Mouse (Mus musculus): ENCODE results near the gene Paqr7. TPM values are rescaled to one million over a fixed set of nuclear protein-coding genes. Genes with fewer than 3 reads are reported as not detected.
"Not testable (repeated sequence)": the region's sequence is repeated elsewhere in the genome, so short reads cannot be mapped to it uniquely, and the experiment has no call there.

Gene Paqr7
- total RNA-seq, 2 experiments from 2014 or later: 50.0 to 51.9 TPM

DNA sequence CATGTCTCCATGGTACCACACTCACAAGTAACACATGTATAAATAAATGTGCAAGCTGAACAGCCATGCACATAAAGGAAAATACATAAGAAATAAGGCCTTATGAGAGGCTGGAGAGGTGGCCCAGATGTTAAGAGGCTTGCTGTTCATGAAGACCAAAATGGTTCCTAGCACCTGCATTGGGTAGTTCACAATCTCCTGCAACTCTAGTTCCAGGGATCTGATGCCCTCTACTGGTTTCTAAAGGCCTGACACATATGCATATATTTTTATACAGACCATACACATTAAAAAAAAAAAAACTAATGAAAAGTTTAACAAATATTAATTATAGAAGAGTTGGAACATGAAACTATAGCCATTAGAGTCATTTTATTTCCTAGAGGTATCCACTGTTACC, 25.0 kb upstream of the Paqr7 start:
- no peak for DNase-seq (ENCODE audit: low spot score in 2 of 2)

DNA sequence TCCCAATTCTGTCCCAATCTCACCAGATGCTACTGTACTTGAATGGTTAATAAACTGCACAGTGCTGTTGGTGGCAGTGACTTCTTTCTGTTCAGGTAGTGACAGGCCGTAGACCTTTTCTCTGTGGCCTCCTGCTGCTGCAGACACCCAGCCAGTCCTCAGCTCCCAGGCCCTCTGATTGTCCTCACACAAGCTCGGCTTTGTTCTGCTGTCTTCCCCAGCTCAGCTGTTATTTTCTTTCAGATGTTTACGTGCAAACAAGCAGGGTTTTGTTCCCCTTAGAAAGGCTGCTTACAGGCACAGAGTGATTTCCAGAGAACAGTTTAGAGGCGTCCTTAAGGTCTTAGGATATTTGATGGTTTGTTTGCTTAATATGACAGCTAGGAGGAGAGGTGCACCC, 22.7 kb upstream of the Paqr7 start:
- no peak for DNase-seq (ENCODE audit: low spot score in 2 of 2)

DNA sequence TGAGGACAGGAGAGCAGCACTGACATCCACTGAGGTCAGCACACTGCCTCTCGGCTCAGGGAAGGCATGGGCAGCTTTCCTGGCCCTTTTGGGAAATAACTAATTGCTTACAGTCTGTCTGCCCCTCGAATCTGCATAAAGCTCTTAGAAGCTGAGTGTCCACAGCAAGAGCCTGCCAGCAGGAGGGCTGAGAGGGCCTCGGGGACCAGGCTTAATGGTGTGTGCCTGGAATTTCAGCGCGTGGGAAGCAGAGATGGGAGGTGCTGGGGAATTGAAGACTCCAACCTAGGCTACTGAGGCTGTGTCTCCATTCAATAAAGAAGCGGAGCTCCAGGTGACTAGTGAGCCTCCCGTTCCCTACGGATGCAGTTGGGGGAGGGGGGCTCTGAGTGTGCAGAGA, 22.3 kb upstream of the Paqr7 start:
- DNase-seq (ENCODE audit: low spot score in 2 of 2): no peak

DNA sequence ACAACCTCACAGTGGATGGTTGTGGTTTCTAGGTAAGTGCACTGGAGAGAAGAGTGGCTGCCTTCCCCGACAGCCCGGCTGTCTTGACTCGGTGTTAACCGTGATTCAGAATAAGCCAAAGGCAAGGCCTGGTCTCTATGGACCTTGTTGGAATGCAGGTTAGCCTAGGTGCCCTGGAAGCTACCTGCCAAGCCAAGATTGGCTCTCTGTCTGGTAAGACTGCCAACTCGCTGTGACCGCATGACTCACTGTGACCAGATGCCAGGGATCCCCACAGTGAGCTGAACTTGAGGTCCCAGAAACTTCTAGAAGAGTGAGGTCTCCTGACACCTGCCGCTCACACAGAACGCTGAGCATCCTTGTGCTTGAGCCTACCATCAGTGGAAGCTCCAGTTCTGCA, 19.6 kb upstream of the Paqr7 start:
- DNase-seq (ENCODE audit: low spot score in 2 of 2): no peak

- DNase-seq (ENCODE audit: low spot score in 2 of 2): peak; percentile 97 to 98
Observed at GRCm38 (mm10) chr4:134478031-134478430, 18.5 kb upstream of the Paqr7 start.

DNA sequence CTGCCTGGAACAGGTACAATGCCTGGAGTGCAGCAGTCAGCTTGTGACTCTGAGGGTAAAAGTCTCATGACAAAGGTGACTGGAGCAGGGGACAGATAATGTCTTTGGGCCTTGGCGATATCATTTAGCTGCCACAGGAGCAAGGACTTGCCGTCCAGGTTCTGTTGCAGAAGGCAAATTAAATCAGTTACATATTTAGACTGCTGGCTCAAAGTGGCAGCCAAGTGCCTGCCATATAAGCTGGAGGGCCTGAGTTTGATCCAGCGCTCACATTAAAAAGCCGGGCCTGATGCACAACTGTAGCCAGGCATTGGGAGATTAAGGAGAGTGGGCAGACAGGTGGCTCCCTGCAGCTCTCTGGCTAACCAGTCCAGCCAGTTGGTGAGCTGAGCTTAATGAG, 16.7 kb upstream of the Paqr7 start:
- DNase-seq (ENCODE audit: low spot score in 2 of 2): no peak

DNA sequence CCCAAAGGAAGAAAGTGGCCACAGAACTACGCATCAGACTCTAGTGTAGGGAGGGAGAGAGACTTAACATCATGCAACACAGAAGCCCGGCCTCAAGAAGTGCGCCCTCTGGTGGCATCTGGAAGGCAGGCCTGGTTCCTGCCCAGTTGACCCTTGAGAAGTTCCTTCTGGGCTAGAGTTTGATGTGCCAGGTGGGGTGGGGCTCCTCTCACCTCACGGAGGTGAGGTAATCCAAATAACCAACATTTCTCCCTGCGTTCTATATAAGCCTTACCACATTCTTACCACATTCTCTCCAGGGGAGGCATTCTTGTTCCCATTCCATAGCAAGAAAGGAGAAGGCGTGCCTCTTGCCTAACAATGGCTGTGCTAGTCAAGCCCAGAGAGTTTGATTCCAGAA, 15.6 kb upstream of the Paqr7 start:
- DNase-seq (ENCODE audit: low spot score in 2 of 2): peak; percentile 80 to 82

GRCm38 (mm10) chr4:134481270-134481669, 15.2 kb upstream of the Paqr7 start:
- DNase-seq (ENCODE audit: low spot score in 2 of 2): no peak

GRCm38 (mm10) chr4:134482442-134482841, 14.1 kb upstream of the Paqr7 start:
- no peak for DNase-seq (ENCODE audit: low spot score in 2 of 2)

DNA sequence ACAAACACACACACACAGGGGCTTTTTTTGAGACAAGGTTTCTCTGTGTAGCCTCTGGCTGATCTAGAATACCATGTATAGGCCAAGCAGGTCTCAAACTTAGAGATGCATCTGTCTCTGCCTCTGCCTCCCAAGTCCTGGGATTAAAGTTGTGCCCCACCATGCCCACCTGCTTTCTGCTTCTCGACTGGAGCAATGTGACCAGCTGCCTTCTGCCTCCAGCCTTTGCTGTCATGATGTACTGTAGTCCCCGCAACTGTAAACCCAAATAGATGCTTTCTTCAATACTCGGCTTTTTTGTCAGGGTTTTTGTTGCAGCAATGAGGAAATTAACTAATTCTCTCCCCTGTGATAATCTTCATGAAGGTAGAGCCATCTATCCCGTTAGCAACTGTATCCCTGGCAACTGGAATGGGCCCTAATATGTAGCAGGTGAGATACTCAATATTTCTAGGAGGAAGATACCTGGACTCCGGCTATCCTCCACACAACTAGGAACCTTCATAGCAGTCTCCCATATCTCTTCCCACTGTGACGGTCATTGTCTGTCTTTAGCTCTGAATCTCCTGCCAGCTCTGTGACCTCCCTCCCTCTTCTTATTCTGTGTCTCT, 13.3 kb upstream of the Paqr7 start:
- no peak for DNase-seq (ENCODE audit: low spot score in 2 of 2)

DNA sequence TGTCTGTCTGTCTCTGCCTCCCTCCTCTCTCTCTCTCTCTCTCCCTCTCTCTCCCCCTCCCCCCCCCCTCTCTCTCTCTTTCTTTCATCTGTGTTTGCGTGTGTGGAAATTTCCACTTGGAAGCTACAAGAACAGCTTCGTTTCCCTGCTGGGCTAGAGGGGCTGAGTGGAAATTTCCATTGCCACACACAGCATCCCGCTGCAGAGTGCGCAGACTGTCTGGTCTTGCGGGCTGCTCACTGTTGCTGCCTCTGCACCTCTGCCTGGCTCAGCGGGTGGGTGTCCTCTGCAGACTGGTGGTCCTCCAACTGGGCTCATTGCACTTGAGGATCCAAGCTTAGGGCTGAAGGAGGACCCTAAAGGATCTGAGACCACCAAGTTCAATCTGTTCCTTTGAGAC, 12.8 kb upstream of the Paqr7 start:
- no peak for DNase-seq (ENCODE audit: low spot score in 2 of 2)

GRCm38 (mm10) chr4:134484231-134484630, 12.3 kb upstream of the Paqr7 start:
- no peak for DNase-seq (ENCODE audit: low spot score in 2 of 2)

DNA sequence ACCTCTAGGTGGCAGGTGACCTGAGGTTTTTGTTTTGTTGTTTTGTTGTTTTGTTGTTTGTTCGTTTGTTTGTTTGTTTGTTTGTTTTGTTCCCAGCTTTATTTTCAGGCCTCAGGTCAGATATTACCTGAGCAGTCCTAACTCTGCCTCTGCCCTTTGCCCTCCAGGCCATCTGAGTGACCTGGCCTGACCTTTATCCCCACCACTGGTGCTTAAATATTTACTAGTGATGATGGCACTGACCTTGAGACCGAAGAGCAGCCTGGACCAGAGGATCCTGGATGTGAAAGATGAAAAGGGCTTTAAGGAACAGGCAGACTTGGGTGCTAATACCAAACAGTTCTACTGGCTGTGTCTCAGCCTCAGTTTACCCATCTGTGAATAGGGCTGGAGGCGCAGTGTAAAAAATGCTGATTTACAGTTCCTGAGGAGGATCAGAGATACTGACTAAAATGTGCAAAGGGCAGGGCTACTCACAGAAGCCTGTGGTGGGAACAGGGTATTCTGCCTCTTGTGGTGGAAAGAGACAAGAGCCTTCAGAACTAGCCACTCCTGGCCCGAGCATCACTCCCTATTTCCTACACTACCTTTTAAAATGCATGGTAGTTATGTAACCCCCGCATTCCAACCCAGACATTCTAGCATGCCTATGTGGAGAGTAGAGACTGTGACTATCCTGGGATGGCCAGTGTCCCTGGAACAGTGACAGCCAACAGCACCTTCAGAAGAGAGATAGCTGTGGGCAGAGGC, 11.2 kb upstream of the Paqr7 start:
- no peak for DNase-seq (ENCODE audit: low spot score in 2 of 2)

DNA sequence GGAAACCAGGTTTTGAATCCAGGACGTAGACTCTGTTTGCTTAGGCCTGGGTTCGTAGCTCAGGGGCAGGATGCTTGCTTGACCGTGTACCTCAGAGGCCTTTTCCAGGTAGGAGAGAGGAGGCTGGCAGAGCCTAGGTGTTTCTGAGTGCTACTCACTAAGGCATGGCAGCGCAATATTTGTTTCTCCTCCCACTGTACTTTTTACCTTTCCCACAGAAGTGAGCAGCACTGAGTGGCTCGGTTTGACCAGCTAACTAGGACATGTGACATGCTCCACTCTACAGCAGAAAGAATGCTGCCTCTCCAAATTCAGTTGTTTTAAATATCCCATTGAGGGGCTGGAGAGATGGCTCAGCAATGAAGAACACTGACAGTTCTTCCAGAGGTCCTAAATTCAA, 8.3 kb upstream of the Paqr7 start:
- DNase-seq (ENCODE audit: low spot score in 2 of 2): no peak

- DNase-seq (ENCODE audit: low spot score in 2 of 2): no peak
Observed at GRCm38 (mm10) chr4:134489986-134490665, 6.4 kb upstream of the Paqr7 start.

DNA sequence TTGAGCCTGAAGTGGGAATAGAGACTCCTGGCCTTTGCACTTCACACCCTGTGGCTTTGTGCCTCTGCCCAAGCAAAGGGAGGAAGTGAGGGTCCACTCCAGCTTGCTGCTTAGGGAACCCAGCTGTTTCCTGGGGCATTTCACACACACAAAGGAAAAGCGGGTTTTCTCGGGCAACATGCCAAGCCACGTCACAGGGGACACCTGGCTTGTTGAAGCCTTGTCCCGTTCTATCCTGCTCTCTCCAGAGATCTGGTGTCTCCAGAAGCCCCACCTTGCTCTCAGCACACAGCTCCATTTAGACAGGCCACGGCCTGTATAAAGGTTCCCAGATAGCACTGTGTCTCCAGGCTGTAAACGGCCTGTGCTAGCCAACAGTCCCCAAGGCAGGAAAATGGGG, 4.8 kb upstream of the Paqr7 start:
- no peak for DNase-seq (ENCODE audit: low spot score in 2 of 2)

- DNase-seq (ENCODE audit: low spot score in 2 of 2): not testable (repeated sequence)
Observed at GRCm38 (mm10) chr4:134494161-134494560, 2.3 kb upstream of the Paqr7 start.

DNA sequence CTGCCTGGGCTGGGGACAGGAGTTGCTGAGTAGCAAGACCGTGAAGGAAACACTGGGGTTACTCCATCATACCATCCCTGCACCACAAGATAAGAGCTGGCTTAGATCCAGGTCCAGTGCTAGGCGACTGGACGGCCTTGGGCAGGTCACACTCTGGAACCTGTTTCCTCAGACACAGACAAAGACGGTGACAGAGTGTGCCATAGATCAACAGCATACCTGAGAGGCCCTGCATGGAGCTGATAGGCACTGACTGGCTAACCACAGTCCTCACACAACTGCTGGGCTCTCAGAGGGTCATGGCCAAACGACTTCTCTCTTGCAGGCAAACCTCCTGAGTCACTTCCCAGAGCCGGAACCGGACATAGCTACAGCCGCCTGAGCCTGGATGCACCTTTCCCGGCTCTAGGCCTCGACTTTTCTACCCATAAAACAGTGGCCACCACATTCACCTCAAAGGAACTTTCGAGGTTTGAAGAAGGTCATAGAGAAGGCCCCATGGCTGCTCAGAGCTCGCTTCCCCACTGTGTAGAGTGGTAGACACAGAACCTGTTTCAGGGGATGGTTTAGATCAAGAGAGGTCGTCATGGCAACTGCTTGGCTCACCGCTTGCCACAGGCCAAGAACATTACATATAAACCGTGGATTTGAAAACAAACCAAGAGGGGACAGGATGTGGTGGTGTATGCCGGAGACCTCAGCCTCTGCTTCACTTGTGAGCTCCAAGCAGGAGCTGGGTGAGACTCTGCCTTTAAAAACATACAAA, 1.5 kb upstream of the Paqr7 start:
- DNase-seq (ENCODE audit: low spot score in 2 of 2): no peak

DNA sequence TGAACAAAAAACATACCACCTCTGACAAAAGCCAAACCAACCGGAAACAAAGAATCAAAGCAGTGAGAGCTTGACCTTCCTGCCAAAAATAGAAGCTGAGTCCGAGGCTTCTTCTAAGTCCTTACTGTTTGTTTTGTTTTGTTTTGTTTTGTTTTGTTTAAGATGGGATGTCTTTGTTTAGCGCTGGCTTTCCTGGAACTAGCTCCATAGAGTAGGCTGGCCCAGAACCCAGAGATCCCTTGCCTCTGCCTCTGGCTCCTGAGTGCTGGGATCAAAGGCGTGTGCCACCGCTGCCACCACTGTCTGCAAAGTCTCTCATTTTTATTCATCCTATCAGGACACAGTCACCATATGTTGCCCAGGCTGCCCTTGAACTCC, 962 bp upstream of the Paqr7 start:
- no peak for DNase-seq (ENCODE audit: low spot score in 2 of 2)

DNA sequence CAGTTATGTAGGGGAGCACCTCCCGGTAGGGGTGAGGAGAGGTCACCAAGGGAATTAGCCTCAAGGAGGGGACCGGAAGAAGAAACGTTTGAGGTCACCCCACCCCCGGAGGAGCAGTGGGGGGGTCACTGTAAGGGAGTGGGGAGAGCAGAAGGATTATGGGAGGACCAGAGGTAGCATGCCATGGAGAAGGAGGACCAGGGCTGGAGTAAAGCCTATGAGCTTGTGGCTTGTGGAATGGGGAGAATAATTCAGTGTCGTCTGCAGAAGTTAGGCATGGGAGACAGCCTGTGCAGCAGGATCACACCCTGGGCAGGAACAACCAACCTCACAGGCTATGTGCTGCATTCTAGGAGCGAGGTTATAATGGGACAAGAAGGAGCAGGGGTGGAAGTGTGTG, 726 bp downstream of the Paqr7 start:
- no peak for DNase-seq (ENCODE audit: low spot score in 2 of 2)

DNA sequence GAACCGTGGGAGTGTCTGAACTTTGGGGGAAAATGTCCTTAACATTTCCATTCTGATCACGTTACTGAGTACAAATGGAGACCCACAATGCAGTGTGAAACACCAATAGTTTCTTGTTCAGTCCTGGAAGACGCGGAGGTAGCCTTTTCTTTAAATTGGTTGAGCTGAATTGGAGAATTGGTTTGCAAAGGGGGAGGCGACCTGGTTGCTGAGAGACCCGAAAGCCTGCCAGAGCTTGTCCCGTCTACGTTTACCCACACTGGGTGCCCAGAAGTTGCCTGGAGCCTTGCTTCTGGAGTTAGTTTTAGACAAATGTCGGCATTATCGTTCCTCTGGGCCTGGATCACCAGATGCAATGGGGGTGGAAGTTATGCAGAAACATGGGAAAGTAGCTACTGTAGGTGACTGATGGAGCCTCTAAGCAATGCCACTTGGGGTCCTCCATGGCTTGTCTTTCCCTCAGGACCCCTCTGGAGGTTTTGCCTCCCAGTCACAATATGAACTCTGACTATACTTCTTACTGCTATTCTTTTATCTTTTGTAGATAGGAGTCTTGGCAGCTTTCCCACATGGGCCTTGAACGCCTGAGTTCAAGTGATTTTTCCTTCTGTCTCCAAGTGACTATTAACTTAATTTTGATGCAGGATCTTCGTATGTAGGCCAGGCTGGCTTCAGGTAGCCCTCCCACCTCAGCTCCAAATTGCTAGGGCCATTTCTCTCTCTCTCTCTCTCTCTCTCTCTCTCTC, 1.7 kb downstream of the Paqr7 start:
- DNase-seq (ENCODE audit: low spot score in 2 of 2): no peak

Data from layer of hippocampus, postnatal 10 days (tissue).